Mouse (Mus musculus): ENCODE measurements around the gene Plekhb1.
A peak's percentile ranks its signal among the peaks of the same experiment; 100 is the strongest.

Plekhb1 gene

DNA sequence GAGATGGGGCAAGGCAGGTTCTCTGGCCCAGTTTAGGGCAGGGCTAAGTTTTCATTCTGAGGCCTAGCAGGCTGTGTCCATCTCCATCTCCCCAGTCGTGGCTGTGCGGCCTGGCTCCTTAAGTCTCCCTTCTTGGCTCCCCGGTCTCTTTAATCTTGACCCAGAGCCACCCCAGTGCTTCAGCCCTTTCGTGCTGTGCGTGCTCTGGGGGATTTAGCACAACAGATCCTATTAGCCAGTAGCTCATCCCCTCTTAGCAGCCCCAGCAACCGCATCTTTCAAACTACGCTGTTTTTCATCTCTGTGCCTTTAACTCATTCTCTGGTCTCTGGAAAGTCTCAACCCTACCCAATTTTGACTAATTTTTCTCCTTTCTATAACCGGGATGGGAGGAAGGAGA is at the start of gene Plekhb1:
Gene Plekhb1, minus strand, starts transcription at position 184 of the 400 bp plus-strand sequence.
- no peak for DNase-seq (ENCODE audit: extremely low read depth, low read depth)

DNA sequence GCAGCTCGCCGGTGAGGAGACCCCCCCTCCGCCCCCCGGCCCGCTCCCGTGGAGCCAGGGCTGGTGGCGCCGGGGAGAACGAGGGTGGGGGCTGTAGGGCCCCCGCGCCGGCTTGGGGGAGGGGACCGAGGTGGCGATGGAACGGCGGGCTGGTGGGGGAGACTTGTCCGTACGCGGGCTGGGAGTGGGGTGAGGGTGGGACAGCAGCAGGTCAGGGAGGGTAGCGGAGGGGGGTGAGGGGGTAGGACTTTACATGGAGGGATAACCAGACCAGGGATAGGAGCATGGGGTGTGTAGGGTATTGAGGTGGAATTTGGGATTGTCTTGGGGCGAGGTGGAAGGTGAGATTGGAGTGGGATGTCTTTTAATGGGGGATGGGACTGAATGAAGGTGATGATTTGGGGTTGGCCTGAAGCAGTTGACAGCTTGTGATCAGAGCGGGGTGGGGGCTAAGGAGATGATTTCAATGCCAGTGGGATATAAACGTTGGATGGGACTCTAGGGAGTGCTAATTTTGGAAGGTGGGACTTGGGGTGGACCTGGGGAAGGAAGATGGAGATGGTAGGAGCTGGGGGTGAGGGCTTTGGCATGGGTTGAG is 44.8 kb upstream of the Plekhb1 start:
- no peak for DNase-seq (ENCODE audit: extremely low read depth, low read depth)

DNA sequence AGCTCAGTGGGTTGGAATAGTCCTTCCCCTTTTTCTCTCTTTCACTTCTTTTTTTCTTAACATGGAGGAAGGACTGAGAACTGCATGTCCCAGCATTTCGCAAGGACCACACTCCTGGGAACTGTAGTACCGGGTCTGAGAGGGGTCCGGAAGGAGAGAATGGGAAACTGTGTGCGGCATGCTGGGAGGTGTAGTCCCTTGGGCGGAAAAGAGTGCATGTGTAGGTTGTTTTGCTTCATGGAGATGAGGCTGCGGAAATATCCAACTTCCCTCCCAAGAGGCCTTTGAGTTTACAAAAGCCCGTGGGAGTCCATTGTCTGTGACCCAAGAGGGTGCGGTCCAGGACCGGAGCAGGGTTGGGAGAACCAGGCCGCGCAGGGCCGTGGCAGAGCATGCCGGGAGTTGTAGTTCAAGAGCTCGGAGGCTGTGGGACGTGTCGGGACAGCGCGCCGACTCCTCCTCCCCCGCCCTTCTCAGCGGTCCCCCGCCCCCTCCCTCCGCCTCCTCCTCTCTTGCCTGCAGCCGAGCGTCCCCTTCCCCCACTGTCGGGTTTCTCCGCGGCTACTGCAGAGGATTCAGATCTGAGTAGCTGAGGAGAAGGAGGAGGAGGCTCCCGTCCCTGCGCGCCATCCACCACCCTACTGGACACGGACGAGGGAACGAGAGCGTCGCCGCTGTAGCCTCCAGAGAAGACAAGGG is 44.1 kb upstream of the Plekhb1 start, which contains the start of gene Fam168a:
Gene Fam168a, plus strand, starts transcription at position 493 of the 699 bp plus-strand sequence.
- peak; percentile 97 for DNase-seq (ENCODE audit: extremely low read depth, low read depth)

DNA sequence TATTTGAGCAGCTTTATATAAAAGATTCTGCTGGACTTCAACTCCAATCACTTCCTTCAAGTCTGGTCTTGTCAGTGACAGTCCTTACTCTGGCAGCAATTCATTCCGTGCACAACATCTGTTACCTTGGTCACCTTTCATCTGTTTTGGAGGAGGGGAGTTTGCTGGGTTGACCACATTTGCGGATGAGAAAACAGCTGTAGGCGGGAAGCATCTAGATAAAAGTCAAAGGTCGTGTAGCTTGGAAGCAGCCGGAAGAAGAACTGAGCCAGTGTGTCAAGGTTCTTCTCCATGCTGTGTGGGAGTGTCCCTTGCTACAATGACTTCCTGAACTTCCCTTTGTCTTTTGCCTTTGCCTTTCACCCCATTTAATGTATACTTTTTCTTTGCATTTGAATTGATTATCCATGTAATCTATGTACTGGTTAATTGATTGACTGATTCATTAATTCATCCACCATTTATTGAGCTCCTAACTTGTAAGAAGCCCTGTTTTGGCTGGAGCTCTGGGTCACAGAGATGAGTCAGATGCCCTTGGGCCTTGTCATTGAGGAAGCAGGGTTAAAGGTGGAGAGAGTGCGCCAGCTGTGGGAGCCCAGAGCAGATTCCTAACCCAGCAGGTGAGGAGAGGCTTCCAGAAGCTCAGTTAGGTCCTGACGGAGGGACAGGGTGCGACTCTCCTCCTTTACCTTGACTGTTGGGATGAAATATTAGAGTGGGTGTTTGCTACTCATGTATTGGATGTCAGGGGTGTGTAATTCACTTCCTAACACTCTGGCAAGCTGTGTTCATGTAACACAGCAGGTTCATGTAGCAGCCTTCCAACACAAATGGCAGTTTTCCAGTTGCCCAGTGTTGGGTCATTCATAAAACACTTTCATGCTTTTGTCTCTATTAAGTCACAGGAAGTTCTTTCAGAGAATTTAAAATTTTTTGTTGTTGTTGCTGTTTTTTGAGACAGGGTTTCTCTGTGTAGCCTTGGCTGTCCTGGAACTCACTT is 37.9 kb upstream of the Plekhb1 start:
- no peak for DNase-seq (ENCODE audit: extremely low read depth, low read depth)

DNA sequence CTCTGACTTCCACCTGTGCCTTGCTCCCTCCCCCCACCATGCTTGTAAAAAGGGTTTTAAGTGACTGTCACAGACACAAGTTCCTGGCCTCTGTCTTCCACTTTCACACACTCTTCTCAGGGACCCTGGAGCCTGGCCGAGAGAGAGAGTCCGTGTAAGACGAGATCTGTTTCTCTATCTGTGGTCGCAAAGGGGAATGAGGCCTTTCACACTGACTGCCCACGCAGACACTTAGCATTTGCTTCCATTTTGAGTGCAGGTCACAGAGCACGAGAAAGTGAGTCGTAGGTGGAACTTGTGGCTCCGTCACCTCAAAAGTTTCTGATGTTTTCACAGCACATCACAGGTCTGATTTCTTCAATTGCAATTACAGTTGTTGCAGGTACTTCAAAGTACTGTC is 31.0 kb upstream of the Plekhb1 start:
- DNase-seq (ENCODE audit: extremely low read depth, low read depth): no peak

DNA sequence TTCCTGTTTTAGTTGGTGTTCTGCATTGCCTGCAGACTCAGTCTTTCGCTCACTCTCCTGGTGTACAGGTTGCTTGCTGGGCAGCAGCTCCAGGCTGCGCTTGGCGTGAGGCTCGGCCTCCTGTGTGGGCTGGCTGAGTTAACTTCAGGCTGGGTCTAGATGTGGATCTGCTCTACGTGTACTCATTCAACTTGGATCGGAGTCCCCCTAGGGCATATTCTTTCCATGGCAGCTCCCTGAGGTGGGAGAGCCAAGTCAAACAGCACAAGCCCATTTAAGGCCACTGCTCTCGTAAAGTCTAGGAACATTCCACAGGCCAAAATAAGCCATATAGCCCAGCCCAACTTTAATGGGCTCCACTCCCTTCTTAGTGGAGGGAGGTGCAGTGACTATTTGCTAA is 26.3 kb upstream of the Plekhb1 start:
- DNase-seq (ENCODE audit: extremely low read depth, low read depth): no peak

DNA sequence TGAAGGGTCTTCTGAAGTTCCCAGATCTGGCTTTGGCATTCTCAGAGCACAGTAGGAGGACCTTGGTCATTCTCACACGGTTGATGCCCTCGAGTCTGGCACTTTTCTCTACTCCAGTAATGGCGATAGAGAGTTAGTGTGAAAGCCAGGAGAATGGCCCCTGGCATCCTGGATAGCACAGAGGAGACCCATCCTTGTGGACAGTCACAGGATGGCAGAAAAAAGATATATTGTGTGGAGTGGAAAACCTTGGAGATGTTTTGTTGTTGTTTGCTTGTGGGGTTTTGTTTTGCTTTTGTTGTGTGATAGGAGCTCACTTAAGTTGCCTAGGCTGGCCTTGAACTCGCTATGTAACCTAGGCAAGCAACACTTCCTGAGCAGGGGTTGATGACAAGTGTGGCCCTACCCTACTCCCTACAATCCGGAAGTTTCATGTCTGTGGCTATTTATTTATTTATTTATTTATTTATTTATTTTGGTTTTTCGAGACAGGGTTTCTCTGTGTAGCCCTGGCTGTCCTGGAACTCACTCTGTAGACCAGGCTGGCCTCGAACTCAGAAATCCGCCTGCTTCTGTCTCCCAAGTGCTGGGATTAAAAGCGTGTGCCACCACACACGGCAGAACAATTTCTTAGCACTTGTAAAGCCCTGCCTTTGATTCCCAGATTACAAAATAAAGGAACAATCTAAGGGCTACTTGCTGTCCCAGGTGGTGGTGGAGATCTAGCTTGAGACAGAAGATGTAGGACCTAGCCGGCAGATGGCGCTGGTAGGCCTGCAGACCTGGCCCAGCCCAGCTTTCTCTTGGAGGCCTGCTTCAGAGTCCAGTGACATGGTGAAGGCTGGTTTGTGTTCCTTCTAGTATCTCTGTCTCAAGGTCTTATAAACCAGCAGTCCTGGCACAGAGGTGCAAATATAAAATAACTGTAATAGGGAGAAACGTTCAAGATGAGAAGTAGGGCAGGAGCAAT is 23.1 kb upstream of the Plekhb1 start:
- DNase-seq (ENCODE audit: extremely low read depth, low read depth): peak; percentile 59

DNA sequence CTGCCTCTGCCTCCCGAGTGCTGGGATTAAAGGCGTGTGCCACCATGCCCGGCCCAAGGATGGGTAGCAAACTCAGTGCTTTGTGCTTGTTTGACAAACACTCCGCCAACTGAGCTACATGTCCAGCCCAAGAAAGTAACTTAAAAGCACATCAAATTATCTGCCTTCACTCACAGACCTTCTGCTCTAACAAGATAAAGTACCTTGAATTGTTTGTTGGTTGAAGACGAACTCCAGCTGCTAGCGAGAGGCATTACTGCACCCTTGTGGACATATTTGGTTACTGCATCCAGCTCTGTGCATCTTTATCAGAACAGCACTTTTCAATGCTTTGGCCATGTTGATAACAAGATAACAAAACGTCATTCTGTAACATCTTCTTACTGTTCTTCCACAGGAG is 22.3 kb upstream of the Plekhb1 start:
- peak; percentile 79 for DNase-seq (ENCODE audit: extremely low read depth, low read depth)

DNA sequence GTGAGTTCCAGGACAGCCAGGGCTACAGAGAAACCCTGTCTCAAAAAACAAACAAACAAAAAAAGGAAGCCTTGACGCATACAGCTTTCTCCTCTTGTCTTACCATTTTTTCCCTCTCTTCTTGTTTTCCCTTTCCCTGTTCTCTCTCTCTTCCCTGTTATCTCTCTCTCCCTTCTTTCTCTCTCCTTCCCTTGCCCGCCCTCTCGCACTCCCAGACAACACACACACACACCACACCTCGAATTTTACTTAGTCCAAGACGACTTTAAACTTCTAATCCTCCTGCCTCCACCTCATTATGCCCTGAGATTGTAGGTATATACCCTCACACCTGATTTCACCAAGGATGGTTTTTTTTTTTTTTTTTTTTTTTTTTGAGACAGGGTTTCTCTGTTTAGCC is 21.9 kb upstream of the Plekhb1 start:
- no peak for DNase-seq (ENCODE audit: extremely low read depth, low read depth)

DNA sequence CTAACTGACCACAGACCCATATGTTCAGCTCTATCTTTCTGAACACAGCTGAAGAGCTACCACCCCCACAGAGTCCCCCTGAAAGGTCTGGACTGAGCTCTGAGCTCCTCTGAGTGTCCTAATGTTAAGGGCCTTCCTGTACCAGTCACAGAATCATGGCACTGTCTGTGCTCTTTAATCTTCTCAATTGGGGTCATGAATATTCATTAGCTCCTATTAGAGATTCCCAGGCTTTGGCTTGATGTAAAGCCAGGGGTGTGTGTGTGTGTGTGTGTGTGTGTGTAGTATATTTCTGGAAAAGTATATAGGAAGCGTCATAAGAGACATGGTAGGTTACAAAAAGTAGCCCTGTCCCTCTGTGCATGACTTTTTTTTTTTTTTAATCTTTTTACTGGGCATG is 21.0 kb upstream of the Plekhb1 start:
- DNase-seq (ENCODE audit: extremely low read depth, low read depth): no peak

DNA sequence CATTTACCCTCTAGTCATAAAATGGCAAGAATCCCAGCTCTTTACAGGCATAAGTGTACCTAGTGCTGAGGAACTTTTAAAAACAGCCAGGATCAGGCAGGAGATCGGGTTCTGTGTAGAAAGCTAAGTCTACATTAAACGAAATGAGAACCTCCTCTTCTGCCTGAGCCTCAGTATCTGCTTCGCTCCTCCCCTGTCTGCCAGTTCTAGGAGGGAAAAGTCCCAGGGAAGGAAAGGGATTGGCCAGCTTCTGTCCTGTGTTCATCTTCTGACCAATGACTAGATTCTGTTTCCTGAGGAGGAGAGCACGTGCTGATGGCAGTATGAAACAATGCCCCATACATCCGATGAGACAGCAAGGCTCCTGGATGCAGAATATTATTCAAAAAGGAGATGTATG is 18.9 kb upstream of the Plekhb1 start:
- DNase-seq (ENCODE audit: extremely low read depth, low read depth): peak; percentile 44

DNA sequence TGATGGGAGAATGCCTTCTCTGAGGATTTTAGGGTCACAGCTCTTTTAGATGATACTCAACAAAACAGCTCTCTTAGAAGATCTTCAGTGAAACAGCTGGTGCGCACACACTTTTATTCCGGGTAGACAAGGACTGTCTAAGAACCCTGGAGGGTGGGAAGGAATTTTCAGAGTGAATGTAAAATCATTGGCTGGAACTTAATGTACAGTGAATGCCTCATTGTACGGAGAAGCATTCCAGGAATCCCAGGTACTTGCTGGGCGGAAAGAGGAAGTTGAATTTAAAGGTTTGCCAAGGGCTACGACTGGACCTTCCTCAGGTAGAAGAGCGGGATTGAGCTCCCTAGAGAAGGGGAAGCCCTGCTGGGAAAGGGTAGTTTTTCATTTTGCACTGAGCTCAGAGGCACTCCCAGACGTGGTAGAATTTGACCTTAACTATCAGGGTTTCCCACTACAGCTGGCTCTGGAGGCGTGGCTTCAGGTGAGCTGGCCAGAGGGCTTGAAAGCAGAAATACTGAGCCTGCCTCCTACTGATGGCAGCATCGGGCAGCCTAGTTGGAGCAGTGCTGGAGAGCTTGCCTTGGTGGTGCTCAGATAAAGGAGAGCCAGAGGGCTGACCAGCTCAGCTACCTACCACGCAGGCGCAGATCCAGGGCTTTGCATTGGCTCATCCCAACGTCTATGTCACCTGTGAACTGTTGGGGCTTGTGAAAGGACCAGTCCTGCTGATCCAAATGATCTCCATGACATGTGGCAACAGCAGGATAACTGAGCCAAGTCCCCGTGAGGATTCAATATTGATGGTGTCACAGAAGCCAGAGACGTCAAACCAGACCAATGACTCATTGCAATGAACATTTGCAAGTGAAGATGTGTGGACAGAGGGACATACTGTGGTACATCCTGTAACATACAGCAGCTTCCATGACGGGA is 17.0 kb upstream of the Plekhb1 start:
- DNase-seq (ENCODE audit: extremely low read depth, low read depth): no peak

DNA sequence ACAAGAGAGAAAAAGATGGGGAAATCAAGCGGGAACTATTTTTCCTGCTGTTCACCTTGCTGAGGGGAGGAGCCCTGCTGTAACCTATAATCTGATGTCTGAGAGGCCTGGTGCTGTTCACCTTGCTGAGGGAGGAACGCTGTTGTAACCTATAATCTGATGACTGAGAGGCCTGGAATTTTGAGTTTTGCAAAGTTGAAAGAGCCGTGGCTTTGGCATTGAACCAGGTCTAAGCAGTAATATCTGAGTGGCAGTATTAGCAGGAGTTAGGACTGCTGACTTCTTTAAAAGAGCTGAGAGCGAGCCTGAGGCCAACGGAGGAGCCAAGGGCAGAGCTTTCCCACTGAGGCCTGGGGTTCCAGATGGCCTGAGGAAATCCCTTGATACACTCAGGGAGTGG is 15.8 kb upstream of the Plekhb1 start:
- DNase-seq (ENCODE audit: extremely low read depth, low read depth): no peak

DNA sequence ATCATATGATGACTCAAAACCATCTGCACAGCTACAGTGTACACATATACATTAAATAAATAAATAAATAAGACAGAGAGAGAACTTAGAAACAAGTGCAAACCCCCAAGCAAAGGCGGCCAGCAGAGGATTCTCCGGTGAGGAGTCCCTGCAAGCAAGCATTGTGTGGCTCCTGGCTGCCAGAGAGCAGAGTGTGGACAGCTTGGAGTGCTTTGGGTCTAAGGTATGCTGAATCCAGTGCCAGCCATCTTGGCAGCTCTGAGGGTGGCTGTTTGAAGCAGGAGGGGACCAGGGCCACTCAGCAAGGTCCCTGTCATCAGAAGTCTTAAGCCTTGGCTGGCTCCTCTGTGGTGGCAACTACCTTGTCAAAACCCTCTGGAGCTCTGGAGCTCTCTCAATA is 12.7 kb upstream of the Plekhb1 start:
- no peak for DNase-seq (ENCODE audit: extremely low read depth, low read depth)

DNA sequence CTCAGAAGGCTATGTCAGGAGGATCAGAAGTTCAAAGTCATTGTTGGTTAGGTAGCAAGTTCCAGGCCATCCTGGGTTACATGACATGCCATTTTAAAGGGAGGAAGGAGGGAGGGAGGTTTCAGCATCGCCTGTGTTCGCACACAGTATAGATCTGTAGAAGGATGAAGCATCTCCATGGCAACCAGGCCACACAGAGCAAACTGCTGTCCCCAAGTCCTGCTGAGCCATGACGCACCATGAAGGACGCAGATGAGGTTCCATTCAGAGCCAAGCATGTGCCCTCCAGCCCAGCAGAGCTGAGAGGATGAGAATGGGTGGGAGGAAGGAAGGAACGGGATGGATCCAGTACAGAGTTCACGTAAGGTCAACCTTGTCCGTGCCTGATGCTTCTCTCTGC is 11.2 kb upstream of the Plekhb1 start:
- DNase-seq (ENCODE audit: extremely low read depth, low read depth): no peak

DNA sequence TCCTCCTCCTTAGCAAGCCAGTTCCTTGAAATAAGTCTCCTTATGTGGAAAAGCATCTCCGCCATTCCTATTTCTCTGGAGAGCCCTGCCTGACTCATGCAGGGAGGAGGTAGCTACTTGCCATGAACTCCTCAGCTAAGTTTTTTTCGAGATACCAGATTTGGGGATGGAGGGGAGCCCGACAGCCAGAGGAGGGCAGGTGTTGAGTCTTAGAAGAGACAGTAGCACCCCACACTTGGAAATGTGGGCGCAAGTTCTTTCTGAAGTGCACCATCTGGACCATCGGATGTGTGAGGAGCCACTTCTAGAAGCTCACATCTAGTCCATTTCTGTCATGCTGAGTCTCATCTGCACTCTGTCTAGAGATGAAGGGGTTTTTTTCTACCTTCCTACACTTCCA is 8.4 kb upstream of the Plekhb1 start:
- no peak for DNase-seq (ENCODE audit: extremely low read depth, low read depth)

DNA sequence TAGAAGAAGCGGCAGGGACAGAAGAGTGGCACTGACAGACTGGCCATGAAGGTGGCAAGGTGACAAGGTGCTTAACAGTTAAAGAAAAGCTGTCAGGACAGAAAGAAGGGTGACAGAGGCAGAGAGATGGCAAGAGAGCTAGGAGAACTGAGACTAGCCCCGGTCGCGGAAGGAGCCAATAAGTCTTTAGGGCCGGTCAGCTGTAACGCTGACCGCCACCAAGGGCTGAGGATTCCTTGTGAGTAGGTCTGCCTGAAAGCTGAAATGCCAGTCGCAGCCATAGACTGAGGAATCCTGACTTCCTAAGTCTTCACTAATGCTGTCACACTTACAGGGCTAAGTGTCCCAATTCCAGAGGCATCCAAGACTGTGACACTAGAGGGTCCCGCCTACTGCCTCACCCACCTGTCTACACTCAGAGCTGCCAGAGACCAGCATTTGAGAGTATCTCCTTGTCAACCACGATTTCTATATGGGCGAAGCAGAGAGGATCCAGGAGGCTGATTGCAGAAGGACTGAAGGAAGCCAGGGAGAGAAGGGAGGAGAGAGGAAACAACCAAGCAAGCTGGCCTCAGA is 1.6 kb upstream of the Plekhb1 start:
- DNase-seq (ENCODE audit: extremely low read depth, low read depth): no peak

DNA sequence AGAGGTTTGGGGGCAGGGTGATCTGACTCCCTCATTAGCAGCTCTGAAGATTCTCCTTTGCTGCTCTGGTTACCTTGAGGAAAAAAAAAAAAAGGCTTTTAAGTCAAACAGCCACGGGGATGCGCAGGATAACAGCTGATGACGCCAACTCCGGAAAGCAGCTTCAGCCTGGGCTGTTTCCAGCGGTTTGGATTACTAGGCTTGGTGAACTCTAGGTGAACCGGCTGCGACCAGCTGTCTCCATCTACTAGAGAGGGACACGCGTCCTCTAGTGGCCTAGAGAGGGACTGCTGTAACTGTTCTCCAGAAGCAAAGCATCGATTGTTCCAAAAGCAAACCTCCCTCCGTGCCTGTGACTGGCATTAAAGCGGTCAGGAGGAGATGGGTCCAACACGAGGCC is 976 bp upstream of the Plekhb1 start:
- DNase-seq (ENCODE audit: extremely low read depth, low read depth): peak; percentile 75

DNA sequence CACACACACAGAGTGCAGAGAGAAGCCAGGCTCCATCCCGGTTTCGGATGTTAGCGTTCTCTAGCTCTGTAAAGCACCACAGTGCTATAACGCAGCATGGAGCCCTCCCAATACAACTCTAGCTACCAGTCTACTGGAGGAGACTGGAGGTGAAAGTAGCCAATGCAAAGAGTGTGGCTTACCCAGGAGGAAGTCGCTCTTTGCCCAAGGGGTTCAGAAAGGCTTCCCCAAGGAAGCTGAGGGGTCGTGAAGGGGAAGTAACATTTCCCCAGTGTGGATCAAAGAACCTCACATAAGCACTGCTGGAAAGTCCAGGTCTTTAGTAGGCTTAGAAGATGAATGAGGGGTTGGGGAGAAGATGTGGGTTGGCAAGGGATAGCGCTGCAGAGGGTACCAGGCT is 950 bp downstream of the Plekhb1 start:
- no peak for DNase-seq (ENCODE audit: extremely low read depth, low read depth)

Data from MEL-GATA-1-ER (cell line).